Mouse (Mus musculus): ENCODE results near the gene Celsr3.

- no peak for TF ChIP-seq CTCF (IDR thresholded peaks at IDR 0.05; ENCODE audit: low read depth)
- no peak for TF ChIP-seq EP300 (IDR thresholded peaks at IDR 0.05; ENCODE audit: low read depth)
Observed at GRCm38 (mm10) chr9:108786494-108786893, 39.6 kb upstream of the Celsr3 start.

All from liver, embryonic 14.5 days (tissue).